Mouse (Mus musculus) heart, adult 9 months (tissue): ENCODE measurements around the gene Fam84b.
"Not testable (repeated sequence)": the region's sequence is repeated elsewhere in the genome, so short reads cannot be mapped to it uniquely, and the experiment has no call there.

ENCODE experiments used
- DNase-seq, 2 experiments: peaks; one replicate each; pipeline ENCODE4 v3.0.0; 2022; ENCODE audit warnings: low spot score in 2 of 2

The Fam84b gene

DNA sequence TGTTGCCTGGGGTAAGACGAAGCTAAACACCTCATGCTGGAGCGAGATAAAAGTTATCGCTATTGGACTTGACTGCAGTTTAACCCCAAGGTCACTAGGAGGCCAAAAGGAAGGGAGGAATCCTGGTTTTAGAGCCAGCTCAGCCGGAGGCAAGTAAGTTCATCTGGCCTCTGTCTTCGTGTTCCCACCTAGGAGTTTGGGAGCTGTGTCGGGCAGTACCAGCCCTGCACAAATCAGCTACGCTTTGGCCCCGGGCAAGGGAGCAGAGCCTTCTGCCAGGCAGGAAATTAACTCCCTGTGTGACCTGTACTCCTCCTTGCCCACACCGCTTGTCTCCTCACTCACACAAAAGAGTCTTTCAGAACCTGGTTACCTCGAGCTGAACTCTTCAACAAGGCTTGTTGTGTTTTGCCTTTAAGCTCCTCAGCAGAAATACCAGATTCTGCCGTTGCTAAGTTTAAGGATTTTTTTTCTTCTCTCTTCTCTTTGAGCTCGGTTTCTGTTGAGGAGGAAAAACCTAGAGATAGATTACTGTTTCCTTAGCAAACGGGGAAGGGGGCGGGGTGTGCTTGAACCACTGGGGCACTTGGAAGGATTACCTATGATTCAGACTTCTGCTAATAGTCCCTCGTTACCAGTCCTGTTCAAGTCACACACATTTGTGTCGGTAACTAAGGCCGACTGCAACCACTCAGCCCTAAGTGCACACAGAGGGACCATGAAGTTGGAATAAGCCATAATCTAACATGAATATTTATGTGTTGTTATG is at the start of gene Fam84b:
TSS of gene Fam84b (minus strand) at position 548 of the 769 bp plus-strand sequence.
- DNase-seq: peak; percentile 23 to 51

DNA sequence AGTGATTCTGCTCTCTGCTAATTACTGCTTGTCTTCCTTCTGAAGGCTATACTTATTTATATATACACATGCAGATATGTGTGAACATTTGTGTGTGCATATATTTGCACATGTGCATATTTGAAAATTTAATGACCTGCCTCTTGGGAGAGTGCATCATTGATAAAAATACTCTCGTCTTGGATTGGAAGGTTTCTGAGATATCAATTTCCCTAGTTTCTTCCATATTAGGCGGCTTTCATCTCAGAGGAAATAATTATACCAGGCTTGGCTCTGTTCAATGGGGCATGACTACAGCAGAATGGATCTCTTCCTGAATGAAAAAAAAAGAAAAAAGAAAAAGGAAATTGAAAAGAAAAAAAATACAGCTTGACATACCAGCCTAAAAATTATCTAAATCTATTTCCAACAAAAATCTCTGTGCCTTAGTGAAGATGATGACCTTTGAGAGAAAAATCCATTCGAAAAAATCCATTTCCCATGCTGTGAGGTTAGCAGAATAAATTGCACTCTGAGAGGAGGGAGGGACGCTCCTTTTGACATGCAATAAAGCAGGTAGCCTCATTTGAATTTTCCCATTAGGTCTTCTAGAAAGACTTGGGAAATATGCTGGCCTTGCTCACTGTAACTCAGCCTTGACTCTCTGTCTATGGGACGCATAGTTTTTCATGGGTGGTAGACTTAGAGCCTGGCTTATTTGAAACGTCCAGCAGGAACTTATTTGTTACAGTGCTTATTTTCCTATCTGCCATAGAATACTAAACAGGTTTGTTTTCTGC is 44.8 kb upstream of the Fam84b start:
- no peak for DNase-seq

DNA sequence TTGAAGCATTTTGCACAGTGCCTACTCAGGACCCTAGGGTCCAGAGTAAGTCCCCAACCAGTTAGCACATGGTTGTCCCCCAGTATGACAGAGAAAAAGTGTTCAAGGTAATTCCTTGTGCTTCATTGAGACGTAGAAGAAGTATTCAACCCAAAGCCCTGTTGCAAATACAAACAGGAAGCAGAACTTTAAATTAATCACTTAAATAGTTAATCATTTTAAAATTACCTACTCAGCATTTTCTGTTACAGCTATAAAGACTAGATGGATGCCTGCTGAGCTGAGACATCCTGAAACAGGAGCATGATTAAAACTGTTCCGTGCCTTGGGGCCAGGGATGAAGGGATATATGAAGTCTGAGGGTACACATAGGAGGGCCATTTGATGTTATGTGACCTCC is 42.5 kb upstream of the Fam84b start:
- no peak for DNase-seq

DNA sequence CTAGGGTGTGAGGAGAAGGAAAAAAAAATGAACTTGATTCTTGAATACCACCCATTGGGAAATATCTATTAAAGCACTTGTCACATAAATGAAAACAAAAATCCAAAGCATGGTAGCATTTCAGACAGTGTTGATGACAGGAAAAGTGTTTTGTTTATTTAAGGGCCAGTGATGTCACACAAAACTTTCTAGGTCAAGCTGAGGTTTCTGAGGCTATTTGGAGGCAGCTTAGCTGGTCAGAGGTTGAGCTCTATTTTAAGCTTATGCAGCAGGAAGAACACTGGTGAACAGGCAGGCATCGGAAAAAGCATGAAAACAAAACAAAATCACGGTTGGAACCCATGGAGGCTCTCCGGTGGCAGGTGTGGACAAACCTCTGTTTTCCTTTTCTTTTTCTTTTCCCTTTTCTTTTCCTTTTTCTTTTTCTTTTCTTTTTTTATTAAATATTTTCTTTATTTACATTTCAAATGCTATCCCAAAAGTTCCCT is 39.4 kb upstream of the Fam84b start:
- peak; percentile 9 to 11 for DNase-seq

DNA sequence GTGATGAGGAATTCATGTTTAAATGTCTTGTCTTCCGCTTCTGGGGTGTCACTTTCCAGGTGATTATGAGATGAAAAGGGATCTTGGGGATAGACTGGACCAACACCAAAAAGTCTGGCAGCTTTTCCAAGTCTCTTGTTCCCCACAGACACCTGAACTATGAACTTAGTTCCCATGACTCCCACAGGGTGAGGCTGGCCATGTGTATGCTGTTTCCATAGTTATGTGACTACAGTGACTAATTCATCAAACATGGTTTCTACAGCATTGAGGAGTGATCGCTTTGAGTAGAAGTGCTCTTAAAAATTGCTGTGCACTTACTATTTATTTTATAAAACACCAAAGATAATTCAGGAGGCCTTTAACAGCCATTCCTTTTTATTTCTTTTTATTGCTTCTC is 35.1 kb upstream of the Fam84b start:
- DNase-seq: no peak

DNA sequence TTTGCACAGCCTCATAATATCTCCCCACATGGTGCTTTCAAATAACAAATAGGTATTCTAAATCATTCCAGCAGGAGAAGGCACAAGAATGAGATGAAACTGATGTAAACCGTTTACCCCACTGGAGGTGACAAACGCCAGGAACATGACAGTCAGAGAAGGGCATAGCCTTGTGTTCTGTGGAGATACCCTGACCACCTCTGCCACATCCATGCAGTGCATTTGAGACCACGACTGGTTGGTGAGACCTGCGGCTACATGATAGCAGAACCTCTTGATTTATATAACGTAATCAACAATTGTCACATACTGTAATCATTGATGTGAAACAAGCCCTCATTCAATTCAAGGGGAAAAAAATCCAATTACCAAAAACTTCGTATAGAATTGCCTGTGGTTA is 22.1 kb upstream of the Fam84b start:
- no peak for DNase-seq

DNA sequence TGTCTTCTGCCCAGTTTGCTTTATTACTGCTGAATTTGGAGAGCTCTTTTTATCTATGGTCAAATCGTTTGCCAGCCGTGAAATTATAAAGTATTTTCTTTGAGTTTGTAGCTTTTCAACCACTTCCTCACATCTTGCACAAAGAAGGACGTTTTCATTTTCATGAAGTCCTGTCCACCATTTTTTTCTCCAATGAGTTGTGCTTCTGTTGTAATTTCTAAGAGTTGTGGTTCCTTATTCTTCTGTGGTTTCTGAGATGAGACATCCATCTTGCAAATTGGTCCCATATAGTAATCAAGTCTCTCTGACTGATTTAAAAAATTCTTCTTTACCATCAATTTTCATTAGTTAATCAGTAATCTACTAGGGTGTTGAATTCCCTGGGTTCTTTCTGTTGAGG is 8.8 kb upstream of the Fam84b start:
- DNase-seq: no peak

DNA sequence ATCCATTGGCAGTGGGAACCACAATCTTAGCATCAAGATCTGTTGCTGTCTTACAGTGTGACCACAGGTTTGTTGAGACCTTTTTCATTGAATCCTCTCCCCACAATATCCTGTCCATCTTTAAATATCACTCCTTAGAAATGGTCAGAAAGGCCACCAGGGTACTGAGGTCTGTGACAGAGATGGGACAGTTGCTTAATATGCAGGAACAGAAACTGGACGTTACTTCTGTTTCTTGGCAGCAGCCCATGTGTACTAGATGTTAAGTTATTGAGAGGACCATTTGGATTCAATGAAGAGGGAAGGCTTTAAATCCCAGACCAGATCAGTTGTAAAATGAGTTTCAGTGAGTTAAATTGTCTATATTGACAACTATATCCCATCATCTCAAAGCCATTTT is 1.5 kb upstream of the Fam84b start:
- no peak for DNase-seq

DNA sequence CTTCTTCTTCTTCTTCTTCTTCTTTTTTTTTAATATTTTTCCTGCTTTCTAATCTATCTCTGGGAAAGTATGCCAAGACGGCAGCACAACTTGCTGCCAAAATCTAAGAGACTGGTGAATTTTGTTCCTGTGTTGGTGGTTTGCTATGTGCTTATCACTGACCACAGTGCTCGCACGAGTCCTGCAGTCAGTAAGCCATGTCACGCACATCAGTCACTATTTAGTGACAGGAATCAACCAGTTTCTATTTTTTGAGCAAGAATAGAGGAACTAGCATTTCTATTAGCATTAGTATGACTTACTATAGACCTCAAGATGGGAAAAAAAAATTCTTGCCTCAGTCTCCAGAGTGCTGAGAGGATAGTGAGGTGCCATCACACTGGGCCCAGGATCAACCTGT is 573 bp upstream of the Fam84b start:
- DNase-seq: no peak

DNA sequence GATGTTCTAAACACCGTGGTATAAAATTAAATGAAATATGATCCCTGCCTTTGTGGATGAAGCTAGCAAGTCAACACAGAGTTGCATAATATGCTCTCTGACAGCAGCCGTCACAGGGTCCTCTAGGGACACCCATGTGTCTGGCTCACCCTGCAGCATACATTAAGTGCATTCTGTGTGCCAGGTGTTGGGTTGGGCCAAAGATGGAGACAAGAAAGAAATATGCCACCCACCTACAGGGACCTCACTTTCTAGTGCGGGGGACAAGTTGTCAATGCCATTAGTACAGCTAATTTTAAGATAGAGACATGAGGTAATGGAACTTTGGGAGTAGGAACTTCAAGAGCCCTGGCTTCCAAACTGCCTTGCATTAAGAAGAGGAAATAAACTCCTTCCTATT is 4.9 kb downstream of the Fam84b start:
- no peak for DNase-seq

DNA sequence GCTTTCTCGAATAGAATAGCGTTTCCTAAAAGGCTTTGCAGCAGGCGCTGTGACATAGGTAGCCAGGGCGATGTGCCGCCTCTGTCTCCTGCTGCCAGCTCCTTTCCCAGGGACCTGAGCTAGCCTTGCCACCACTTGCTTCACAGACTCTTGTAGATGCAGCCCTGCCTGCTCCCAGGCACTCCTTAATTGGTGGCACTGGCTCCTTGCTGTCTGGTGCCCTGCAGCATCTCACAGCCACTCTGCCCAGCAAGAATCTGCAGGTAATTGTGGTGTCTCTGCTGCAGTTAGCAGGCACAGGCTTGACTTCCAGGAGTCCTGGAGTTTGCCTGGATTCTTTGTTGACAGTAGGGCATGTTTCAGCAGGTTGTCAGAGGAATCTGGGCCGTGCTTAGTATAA is 7.3 kb downstream of the Fam84b start:
- DNase-seq: no peak

DNA sequence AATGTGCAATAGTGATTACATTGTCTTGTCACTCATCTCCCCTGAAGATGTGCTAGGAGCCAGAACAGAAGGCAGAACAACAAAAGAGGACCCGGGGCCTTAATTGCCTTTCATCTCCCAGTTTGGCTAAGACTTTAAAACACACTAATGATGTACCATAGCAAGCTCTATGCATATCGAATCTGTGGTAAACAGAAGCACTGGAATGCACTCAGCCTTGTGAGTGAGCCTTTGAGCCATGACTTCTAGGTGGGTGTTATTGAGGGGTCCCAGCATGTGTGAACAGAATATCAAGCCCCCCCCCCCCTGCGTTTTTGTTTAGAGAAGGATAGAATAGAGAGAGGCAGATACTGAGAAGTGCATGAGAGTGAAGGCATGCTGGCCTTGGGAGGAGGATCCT is 7.7 kb downstream of the Fam84b start:
- no peak for DNase-seq

DNA sequence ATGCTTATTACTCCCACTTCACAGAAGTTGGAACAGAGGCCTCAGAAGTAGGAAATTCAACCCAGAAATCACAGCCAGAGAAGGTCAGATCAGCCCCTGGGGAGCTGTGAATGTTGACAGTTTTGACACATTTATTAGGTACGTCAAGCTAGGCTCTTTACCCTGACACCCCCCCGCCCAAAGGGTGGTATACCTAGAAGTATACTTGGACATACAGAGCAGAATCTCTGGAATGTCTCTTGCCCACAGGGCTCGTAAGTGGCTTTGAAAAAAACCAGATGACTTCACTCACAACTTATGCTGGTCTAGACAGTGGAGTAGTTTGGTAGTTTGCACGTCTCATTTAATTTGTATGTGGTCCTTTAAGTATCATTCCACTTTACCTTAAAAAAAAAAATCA is 11.8 kb downstream of the Fam84b start:
- DNase-seq: no peak

DNA sequence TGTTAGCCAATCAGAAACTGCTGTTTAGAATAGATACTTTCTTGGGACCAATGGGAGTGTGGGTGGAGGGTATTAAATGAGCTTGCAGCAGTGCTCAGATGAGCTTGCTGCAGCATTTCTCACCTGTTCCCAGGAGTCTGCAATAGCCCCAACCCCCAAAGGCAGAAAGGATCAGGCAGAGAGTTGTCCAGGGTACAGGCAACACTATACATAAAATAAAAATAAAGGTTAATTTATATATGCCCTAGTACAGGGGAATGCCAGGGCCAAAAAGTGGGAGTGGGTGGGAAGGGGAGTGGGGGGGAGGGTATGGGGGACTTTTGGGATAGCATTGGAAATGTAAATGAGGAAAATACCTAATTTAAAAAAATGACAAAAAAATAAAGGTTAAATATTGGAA is 12.3 kb downstream of the Fam84b start:
- not testable (repeated sequence) for DNase-seq

DNA sequence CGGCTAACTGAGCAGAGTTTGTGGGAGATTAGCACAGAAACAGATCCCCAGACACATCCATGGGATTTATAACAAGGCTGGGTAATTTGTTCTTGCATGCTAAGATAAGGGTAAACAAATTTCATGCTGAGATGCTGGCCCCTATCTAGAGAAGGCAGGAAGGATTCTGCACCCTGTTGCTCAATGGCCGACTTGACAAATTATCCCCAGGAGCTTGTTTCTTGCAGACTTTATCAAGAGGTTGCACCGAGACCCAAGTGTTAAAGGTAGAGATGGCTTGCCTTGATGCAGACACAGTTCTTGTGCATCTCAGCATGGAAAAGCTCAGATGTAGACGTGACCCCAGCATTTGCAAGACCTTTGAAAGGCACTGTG is 13.3 kb downstream of the Fam84b start:
- no peak for DNase-seq

DNA sequence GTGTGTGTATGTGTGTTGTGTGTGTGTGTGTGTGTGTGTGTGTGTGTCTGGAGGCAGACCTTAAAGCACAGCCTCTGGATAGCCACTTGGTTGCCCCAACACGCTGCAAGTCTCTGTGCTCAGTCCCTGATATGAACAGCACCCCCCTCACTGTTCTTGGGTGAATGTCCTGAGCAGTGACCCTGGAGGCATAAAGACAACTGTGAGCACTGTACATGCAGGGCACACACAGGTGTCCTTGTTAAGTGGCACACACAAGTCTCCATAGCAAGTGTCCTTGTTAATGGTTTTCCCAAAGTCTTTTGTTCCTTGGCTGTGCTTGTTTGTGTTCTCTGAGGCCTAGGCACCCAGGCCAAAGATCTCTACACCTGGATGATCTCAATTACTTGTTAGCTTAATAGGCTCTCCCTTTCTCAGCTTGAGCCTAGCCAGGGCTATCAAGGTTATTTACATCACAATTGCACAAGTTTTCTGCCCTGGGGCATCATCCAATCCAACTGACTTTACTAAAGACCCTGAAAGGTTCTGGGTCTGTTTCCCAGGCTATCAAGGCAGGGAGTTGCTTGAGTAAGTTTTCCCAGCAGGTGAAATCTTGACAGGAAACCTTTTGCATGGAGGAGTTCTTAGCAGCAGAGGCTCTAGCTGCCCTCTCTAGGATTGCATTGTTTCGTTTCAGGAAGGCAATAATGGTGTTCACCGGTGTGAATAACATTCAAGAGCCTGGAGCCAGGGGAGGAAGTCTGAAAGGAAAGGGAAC is 13.9 kb downstream of the Fam84b start:
- DNase-seq: peak; percentile 21 to 73

DNA sequence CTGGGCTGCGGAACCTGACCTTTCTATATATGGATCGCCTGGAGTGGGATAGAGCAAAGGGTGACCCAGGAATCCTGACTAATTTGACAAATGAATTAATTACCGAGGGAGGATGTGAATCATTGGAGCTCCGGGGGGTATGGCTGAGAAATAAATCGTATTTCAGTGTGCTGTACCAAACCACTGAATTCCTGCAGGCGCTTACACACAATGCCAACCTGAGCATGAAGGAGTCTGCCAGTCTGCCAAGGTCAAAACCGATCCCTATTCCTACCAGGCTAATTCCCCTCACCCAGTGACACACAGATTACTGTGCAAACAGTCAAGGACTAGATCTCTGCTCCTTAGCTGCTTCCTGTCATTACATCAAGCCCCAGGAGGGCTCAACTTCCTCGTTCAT is 15.4 kb downstream of the Fam84b start:
- no peak for DNase-seq

DNA sequence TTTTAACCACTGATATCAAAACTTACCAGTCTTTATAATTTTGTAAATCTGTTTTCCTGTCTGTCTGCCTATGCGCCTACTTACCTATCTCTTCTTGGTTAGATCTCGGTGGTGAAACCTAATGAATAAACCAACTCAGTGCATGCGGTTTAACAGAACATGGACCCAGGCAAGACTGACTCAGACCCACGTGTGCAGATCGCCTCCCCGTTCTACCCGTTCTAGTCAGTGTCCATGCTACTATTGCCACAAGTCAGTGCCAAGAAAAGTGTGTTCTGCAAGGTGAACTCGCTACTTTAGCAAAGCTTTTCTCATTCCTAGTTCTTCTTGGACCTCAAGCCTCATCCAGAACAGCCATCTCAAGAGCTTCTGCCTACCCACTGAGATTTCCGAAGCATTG is 15.9 kb downstream of the Fam84b start:
- no peak for DNase-seq

DNA sequence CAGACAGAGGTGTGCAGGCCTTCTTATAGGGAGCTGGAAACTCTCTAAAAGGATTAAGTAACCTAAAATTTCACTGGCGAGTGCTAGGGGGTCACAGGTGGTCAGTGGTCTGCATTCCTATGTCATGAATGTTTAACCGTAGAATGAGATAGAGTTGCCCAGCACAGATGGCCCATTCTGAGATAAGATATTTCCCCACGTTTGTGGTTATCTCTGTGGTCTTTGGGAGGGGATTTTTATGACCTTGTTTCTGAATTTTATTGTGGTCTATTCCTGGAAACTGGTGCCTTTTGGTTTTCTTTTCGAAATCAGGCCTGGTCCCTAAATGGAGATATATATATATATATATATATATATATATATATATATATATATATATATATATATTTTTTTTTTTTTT is 17.3 kb downstream of the Fam84b start:
- no peak for DNase-seq

DNA sequence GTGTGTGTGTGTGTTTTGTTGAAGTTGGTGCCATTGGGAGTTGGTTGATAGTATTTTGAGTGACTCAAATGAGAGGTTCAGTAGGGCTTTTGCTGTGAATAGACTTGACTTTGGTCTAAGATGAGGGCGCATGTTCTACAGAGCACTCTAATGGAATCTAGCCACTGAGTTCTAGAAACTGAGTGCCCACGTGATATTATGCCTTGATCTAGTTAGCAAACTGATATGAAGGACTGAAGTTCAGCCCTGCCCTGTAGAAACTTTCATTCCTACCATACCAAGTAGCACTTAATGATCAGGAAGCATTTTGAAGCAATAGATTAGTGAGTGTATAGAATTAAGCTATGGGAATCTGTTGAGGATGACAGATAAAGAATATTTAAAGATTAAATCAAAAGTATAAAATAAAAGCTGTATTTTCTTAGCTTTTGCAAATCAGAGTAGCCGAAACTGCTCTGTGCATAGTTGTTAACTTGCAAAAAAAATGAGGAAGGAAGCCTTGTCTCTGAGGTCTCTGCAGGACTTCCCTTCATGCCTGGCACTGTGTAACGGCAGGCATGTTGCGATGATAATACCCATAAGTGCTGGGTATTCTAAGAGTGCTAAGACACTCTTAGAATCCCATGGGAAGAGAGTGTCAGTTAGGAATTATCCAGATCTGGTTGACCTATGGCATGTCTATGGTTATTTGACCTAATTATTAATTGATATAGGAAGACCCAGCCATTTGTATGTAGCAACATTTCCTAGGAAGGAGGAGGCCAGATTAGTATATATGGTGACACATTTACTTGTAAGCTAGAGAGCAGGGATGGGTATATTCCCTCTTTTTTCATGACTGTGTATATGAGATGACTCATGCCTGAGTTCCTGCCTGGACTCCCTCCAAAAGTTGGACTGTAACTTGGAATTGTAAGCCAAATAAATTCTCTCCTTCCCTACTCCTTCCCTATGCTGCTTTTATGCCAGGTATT is 18.7 kb downstream of the Fam84b start:
- DNase-seq: no peak

DNA sequence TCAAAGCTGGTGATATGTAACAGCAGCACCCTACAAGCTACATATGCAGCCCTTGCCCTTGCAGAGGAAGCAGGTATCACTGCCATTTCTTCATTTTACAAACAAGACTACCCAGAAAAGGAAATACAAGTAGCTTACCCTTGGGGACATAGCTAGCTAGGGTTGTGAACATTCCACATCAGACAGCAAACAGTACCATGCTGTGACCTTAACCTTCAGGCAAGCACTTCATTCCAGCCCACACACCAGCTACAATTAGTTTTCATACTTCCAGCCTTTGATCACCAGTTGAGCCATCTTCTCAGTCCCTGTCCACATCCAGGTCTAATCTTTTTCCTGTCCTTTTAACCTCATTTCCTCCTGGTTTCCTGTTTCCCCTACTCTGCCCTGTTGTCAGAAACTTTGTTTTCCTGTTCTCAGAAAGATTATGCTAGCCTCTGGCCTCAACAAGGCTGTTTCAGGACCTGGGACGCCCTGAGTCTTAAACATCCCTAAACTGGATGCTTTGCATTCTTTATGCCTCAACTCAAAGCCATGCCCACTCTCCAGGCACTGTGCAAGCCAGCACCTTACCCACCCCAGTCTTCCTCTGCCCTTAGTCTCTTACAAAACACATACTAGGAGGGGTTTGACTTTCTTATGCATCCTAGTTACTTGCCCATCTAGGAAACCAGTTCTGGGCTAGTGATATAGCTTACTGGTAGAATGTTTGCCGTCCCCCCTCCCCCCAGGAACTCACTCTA is 19.9 kb downstream of the Fam84b start:
- no peak for DNase-seq
